Mouse (Mus musculus) heart, adult 2 months (tissue): ENCODE measurements at regions not wholly inside any gene's neighbourhood (a gene's known extent, or its start where the extent isn't known, plus 50 kb on each side); places are given as distances from the start of the nearest gene placed in this dataset.

Experiments
- CTCF ChIP-seq: fragments of 200-600 bp; IDR thresholded peaks from 2 replicates; pipeline ENCODE4 v1.8.1; 2022; ENCODE audit warnings: antibody characterized with exemption, mild to moderate bottlenecking, moderate library complexity
- EP300 ChIP-seq: fragments of 200-500 bp; IDR thresholded peaks from 2 replicates; pipeline ENCODE4 v1.6.1; 2011; ENCODE audit warnings: low read depth, low read length, control low read depth; ENCODE audit not compliant: insufficient read depth
- POLR2A ChIP-seq: fragments of 200-500 bp; IDR thresholded peaks from 2 replicates; pipeline ENCODE4 v1.6.1; 2011; ENCODE audit warnings: mild to moderate bottlenecking, low read depth, low read length, control low read depth; ENCODE audit not compliant: insufficient read depth

DNA sequence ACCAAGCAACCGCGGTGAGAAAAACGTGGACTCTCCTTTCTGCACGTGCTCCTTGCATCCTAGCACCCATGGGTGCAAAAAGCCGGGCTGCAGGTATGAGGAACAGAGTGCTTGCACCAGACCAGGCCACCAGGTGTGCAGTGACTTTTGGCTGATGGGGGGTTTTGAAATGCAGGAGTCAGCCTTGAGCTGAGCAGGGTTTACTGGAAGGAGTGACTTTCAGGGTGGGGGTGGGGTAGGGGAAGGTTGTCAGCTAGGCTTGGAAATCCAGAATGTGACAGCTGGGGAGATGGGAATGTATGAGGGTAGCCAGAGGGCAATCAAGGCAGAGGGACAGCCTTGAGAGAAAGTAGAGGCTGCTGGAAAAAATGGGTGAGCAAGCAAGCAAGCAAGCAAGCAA, 58.8 kb downstream of the Gadd45g start:
- TF ChIP-seq CTCF (no peak), POLR2A (no peak), EP300 (no peak)
